Mouse (Mus musculus) cortical plate, adult 2 months (tissue): ENCODE results near the gene Gzmk.

ENCODE experiments used
- CTCF ChIP-seq: fragments of 200-500 bp; IDR thresholded peaks from 2 replicates; pipeline ENCODE4 v1.5.1; 2011; ENCODE audit warnings: mild to moderate bottlenecking, control low read depth, low read length; ENCODE audit not compliant: insufficient read depth; ENCODE audit errors: extremely low read depth
- POLR2A ChIP-seq: fragments of 200-500 bp; IDR thresholded peaks from 2 replicates; pipeline ENCODE4 v1.6.1; 2011; ENCODE audit warnings: mild to moderate bottlenecking, low read length, control low read depth; ENCODE audit not compliant: insufficient read depth; ENCODE audit errors: extremely low read depth

DNA sequence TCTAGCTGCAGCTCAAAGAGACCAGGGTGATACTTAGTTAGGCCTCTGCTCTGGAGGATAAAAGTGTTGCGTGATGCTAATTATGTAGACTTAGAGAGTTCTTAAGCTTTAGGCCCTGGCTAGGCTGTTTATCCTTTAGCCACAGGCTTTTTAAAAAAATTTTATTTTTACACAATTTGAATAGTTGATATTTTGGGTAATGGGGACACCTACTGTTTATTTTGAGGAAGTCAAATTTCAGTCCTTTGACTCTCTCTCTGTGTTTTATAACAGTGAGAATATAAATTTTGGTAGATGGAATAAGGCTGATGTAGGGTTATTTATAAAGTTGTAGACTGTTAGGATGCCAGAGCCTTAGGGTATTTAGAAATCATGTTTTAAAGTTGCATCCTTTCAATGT lies 86.1 kb downstream of the Gzmk start:
- no peak for TF ChIP-seq POLR2A
- TF ChIP-seq CTCF = no peak
